8 mouse cellular contexts compared by ENCODE assay signal in the genomic region with DNA sequence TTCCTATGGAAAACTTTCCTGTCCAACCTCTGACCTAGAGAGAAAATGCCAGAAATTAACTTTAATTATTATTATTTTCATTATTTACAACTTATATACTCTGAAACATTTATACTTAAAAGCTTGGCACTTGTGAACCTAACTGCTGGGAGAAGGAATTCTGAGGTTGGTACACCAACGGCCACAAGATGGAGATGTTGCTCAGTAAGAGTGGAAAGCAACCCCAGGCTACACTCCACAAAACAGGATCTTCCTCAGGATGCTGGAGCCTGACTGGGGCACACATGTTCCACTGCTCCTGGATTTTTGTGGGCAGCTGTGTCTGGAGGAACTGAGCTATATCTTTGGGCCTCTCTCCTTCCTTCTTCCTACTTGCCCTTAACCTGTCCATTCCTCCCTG. TPM values are rescaled to one million over a fixed set of nuclear protein-coding genes. Genes with fewer than 3 reads are reported as not detected.
DNase-seq lines count a peak whose midpoint lies in the region; ATAC-seq and TF ChIP-seq lines count a peak whose summit lies in the region.

No protein-coding gene starts in this region.

- H3K27ac ChIP-seq in hindbrain, embryonic 10.5 days = no peak overlapping the region
- no peak overlapping the region for H3K27ac ChIP-seq in hindbrain, embryonic 12.5 days
- H3K27ac ChIP-seq in midbrain, postnatal 0 days (ENCODE audit: low read depth, low read length) = no peak overlapping the region

- no peak overlapping the region for H3K4me2 ChIP-seq in hindbrain, embryonic 12.5 days (replicated peaks)
- H3K4me2 ChIP-seq in midbrain, postnatal 0 days (ENCODE audit: low read depth, low read length, poor library complexity, severe bottlenecking) = no peak overlapping the region

- no peaks in the 10 kb centered on the region for H3K9me3 ChIP-seq in hindbrain, embryonic 10.5 days
- H3K9me3 ChIP-seq in hindbrain, embryonic 12.5 days (replicated peaks) = no peaks in the 10 kb centered on the region
- H3K9me3 ChIP-seq in G1E (replicated peaks) = no peaks in the 10 kb centered on the region
- no peaks in the 10 kb centered on the region for H3K9me3 ChIP-seq in midbrain, postnatal 0 days (ENCODE audit: low read length)

- ATAC-seq in hindbrain, embryonic 12.5 days (ENCODE audit: low FRiP score) = no peak
- ATAC-seq in G1E (ENCODE audit: extremely low read depth, insufficient number of reproducible peaks, low FRiP score, poor library complexity, severe bottlenecking) = no peak
- peak; percentile 72 for ATAC-seq in common myeloid progenitor, adult 5-6 weeks (replicated peaks; ENCODE audit: low read depth, poor library complexity, severe bottlenecking)
- no peak for ATAC-seq in midbrain, postnatal 0 days (ENCODE audit: low FRiP score)

- no peak overlapping the region for H3K4me3 ChIP-seq in hindbrain, embryonic 10.5 days
- H3K4me3 ChIP-seq in hindbrain, embryonic 12.5 days = no peak overlapping the region
- H3K4me3 ChIP-seq in G1E (ENCODE audit: low read depth, low read length) = no peak overlapping the region
- H3K4me3 ChIP-seq in midbrain, postnatal 0 days (ENCODE audit: low read depth, low read length) = no peak overlapping the region

- no peak for TF ChIP-seq CTCF in G1E (IDR thresholded peaks at IDR 0.05; ENCODE audit: low read depth, low read length)
- peak; percentile 82 for TF ChIP-seq CTCF in midbrain, postnatal 0 days (IDR thresholded peaks at IDR 0.05)

- DNase-seq in hindbrain, embryonic 10.5 days (ENCODE audit: low spot score) = peak; percentile 43
- DNase-seq in G1E (ENCODE audit: low spot score) = peak; percentile 6
- DNase-seq in kidney, postnatal 25 days = peak; percentile 44 to 49
- peak; percentile 74 for DNase-seq in midbrain, postnatal 0 days (ENCODE audit: low spot score)
- no peak for DNase-seq in yolk sac, embryonic 10.5 days (ENCODE audit: low spot score)
- no peak for DNase-seq in ovary, postnatal 10 days (ENCODE audit: low spot score)

- H3K36me3 ChIP-seq in hindbrain, embryonic 10.5 days = peaks cover 12% of the 10 kb centered on the region
- H3K36me3 ChIP-seq in hindbrain, embryonic 12.5 days = peaks cover 25% of the 10 kb centered on the region
- H3K36me3 ChIP-seq in G1E (replicated peaks) = peaks cover 8% of the 10 kb centered on the region
- H3K36me3 ChIP-seq in midbrain, postnatal 0 days (ENCODE audit: insufficient read depth, low read length) = peaks cover 23% of the 10 kb centered on the region

- WGBS in hindbrain, embryonic 10.5 days = 29% methylated on average over 1 of the region's 1 CpGs
- WGBS in hindbrain, embryonic 12.5 days = 14% methylated on average over 1 of the region's 1 CpGs
- WGBS in midbrain, postnatal 0 days = 15% methylated on average over 1 of the region's 1 CpGs

- H3K4me1 ChIP-seq in hindbrain, embryonic 10.5 days (replicated peaks) = no peaks in the 10 kb centered on the region
- H3K4me1 ChIP-seq in hindbrain, embryonic 12.5 days = no peaks in the 10 kb centered on the region
- no peaks in the 10 kb centered on the region for H3K4me1 ChIP-seq in G1E (ENCODE audit: insufficient read depth, low read depth, low read length)
- H3K4me1 ChIP-seq in midbrain, postnatal 0 days (ENCODE audit: insufficient read depth, low read length) = no peaks in the 10 kb centered on the region

- no peaks in the 10 kb centered on the region for H3K27me3 ChIP-seq in hindbrain, embryonic 10.5 days (ENCODE audit: insufficient read depth, poor library complexity, severe bottlenecking)
- no peaks in the 10 kb centered on the region for H3K27me3 ChIP-seq in hindbrain, embryonic 12.5 days
- no peaks in the 10 kb centered on the region for H3K27me3 ChIP-seq in G1E (ENCODE audit: insufficient read depth, low read length)
- H3K27me3 ChIP-seq in midbrain, postnatal 0 days (ENCODE audit: insufficient read depth, low read length) = no peaks in the 10 kb centered on the region

- no peak overlapping the region for H3K9ac ChIP-seq in hindbrain, embryonic 12.5 days
- no peak overlapping the region for H3K9ac ChIP-seq in midbrain, postnatal 0 days (replicated peaks; ENCODE audit: low read length, poor library complexity, severe bottlenecking)

RNA-seq across cellular contexts. Expression of a gene that starts 21.8 kb away (rescaled TPM):
- polyA plus RNA-seq in hindbrain, embryonic 10.5 days (2016; fragmentation: Nextera tagmentation; extraction: Ambion mirVana) = 63.0 and 68.4 TPM in 2 replicates
- polyA plus RNA-seq in hindbrain, embryonic 12.5 days (2016; fragmentation: Nextera tagmentation; extraction: Ambion mirVana) = 107 and 111 TPM in 2 replicates
- total RNA-seq in G1E (2014; fragmentation: Nextera tagmentation) = 22.5 and 35.5 TPM in 2 replicates
- total RNA-seq in G1E (2017) = 40.0 and 42.7 TPM in 2 replicates
- 2.6 and 2.7 TPM in 2 replicates for polyA plus RNA-seq in G1E (2012)
- total RNA-seq in common myeloid progenitor, adult 5-6 weeks (2017) = 36.0 and 44.2 TPM in 2 replicates
- 36.2 and 47.2 TPM in 2 replicates for total RNA-seq in midbrain, postnatal 0 days (2014; rRNA removed)
- 73.2 and 78.7 TPM in 2 replicates for polyA plus RNA-seq in midbrain, postnatal 0 days (2015; fragmentation: Nextera tagmentation; extraction: Ambion mirVana)

RNA-seq across cellular contexts. Expression of a gene that starts 21.9 kb away (rescaled TPM):
- polyA plus RNA-seq in hindbrain, embryonic 10.5 days (2016; fragmentation: Nextera tagmentation; extraction: Ambion mirVana) = 15.2 and 16.3 TPM in 2 replicates
- polyA plus RNA-seq in hindbrain, embryonic 12.5 days (2016; fragmentation: Nextera tagmentation; extraction: Ambion mirVana) = 18.9 and 22.7 TPM in 2 replicates
- total RNA-seq in G1E (2014; fragmentation: Nextera tagmentation) (42.9 and 59.1 TPM in 2 replicates), G1E (2017) (20.2 and 24.1 TPM in 2 replicates)
- polyA plus RNA-seq in G1E (2012) = 6.6 and 10.1 TPM in 2 replicates
- 23.5 and 28.7 TPM in 2 replicates for total RNA-seq in common myeloid progenitor, adult 5-6 weeks (2017)
- total RNA-seq in midbrain, postnatal 0 days (2014; rRNA removed) = 11.8 and 19.9 TPM in 2 replicates
- polyA plus RNA-seq in midbrain, postnatal 0 days (2015; fragmentation: Nextera tagmentation; extraction: Ambion mirVana) = 9.5 and 10.8 TPM in 2 replicates

Comparison
In these comparisons a context has a peak if more than half of its experiments do, and no peak if none do; other contexts are left out.
1. DNase-seq: peak in hindbrain, embryonic 10.5 days (single experiment), G1E (single experiment), kidney, postnatal 25 days (2 of 2) and midbrain, postnatal 0 days (single experiment); none in yolk sac, embryonic 10.5 days (single experiment) and ovary, postnatal 10 days (single experiment).
2. RNA of a gene that starts 21.8 kb away (polyA plus RNA-seq): 107 to 111 TPM in hindbrain, embryonic 12.5 days, 73.2 to 78.7 TPM in midbrain, postnatal 0 days and 63.0 to 68.4 TPM in hindbrain, embryonic 10.5 days; 2.6 to 2.7 TPM in G1E; every median in the first group is over 10 times any median in the second.